Mouse (Mus musculus): ENCODE results near the gene Timp2. TPM values are rescaled to one million over a fixed set of nuclear protein-coding genes. Genes with fewer than 3 reads are reported as not detected.
A peak's percentile ranks its signal among the peaks of the same experiment; 100 is the strongest.

The Timp2 gene
- polyA plus RNA-seq, 1 experiment from 2014 or later: 81.8 TPM

DNA sequence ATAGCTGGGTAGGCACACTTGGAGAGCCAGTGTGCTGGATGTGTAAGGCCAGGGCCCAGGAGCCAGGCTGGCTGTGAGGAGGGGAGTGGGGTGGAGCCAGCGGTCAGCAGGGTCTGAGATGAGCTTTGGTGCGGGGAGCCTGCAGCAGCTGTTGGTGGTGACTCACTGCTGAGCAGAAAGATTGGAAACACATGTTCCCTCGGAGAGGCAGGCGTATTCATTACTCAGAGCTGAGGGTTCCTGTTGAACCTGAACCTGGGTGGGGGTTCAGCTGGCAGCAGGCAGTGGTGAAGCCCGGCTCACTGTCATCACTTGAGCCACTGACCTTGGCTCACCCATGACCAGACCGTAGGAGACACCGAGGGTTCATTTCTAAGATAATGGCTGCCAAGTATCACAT lies 9.6 kb upstream of the Timp2 start:
- H3K9ac ChIP-seq (replicated peaks; ENCODE audit: low read length): no peak overlapping the region
- no peaks in the 10 kb centered on the region for H3K27me3 ChIP-seq (ENCODE audit: control insufficient read depth, insufficient read depth, low read length)
- WGBS: 90% methylated on average over 7 of the region's 7 CpGs
- H3K4me2 ChIP-seq (ENCODE audit: low read length): no peak overlapping the region
- no peaks in the 10 kb centered on the region for H3K4me1 ChIP-seq (ENCODE audit: control insufficient read depth, insufficient read depth, low read length)
- H3K4me3 ChIP-seq (replicated peaks; ENCODE audit: low read depth, low read length): no peak overlapping the region
- no peaks in the 10 kb centered on the region for H3K36me3 ChIP-seq (ENCODE audit: control insufficient read depth, insufficient read depth, low read length)
- no peak overlapping the region for H3K27ac ChIP-seq (replicated peaks; ENCODE audit: low read depth, low read length)
- no peak for DNase-seq
- ATAC-seq (ENCODE audit: low FRiP score, low TSS enrichment): no peak
- H3K9me3 ChIP-seq (ENCODE audit: control insufficient read depth, low read length): no peaks in the 10 kb centered on the region

DNA sequence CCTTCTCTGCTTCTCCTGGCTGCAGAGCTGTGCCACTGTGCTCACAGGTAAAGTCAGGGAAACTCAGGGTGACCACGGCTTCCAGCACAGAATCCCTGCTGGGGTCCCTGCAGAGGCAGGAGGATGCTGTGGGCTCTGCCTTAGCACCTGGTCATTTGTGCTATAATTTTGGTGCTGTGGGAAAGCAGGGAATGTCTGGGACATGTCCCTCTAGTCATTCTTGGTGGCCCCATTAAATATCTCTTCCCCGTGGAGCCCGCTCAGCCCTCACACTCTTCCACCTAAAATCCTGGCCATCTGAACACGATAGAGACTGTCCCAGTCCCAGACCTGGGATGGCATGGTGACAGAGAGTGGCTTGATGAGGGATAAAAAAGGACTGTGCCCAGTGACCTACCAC lies 8.5 kb upstream of the Timp2 start:
- Histone ChIP-seq H3K9ac (replicated peaks; ENCODE audit: low read length) (no peak overlapping the region), H3K9me3 (ENCODE audit: control insufficient read depth, low read length) (no peaks in the 10 kb centered on the region), H3K27me3 (ENCODE audit: control insufficient read depth, insufficient read depth, low read length) (no peaks in the 10 kb centered on the region), H3K27ac (replicated peaks; ENCODE audit: low read depth, low read length) (no peak overlapping the region), H3K36me3 (ENCODE audit: control insufficient read depth, insufficient read depth, low read length) (no peaks in the 10 kb centered on the region), H3K4me2 (ENCODE audit: low read length) (no peak overlapping the region), H3K4me1 (ENCODE audit: control insufficient read depth, insufficient read depth, low read length) (no peaks in the 10 kb centered on the region), H3K4me3 (replicated peaks; ENCODE audit: low read depth, low read length) (no peak overlapping the region)
- ATAC-seq (ENCODE audit: low FRiP score, low TSS enrichment) (no peak), DNase-seq (no peak)
- 88% methylated on average over 4 of the region's 4 CpGs for WGBS

DNA sequence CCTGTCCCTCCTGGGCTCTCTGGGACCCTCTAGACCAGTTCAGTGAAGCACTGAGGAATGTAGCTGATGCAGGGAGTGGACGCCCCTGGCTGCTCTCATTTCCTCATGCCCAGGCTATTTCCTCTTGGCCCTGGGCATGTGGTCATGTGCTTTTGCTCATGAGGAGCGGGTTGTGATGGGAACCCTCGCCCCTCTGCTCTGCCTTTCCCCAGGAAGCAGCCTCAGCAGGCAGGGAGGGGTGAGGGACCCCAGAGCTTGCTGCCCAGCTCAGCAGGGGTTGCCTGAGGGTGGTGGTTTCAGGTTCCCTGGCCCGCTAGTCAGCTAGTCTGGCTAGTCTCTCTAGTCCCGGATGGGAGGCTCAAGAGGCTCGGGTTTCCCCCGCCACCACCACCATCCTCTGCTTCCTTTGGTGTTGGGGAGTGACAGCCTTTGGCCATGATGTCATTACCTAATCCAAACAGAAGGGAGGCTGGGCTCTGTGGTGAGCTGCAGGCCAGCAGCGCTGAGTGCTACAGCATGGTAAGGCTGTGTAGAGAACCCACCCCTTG lies 7.5 kb upstream of the Timp2 start:
- no peak for ATAC-seq (ENCODE audit: low FRiP score, low TSS enrichment)
- 11% methylated on average over 8 of the region's 8 CpGs for WGBS
- no peak overlapping the region for H3K4me2 ChIP-seq (ENCODE audit: low read length)

DNA sequence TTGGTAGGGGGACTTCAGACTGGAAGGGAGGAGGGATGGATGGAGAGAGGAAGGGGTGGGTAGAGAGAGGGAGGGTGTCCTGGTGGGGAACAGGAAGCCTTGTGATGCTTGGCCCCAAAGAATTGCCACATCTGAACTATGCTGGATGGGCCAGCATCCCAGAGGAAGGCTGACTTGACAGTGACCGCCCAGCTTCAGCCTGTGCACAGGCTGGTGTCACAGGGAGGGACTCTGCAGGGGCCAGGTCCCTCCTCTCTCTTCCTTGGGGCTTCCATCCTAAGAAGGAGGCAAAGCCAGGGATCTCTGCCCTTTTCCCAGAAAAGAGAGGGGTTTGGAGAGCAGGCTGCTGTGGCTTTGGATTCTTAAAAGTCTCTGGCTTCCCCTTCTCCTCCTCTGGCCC lies 7.0 kb upstream of the Timp2 start:
- ATAC-seq (ENCODE audit: low FRiP score, low TSS enrichment): no peak

More for the DNA sequence above, 7.5 kb upstream of the Timp2 start:
- peak; percentile 39 for DNase-seq
- H3K9me3 ChIP-seq (ENCODE audit: control insufficient read depth, low read length): no peaks in the 10 kb centered on the region
- no peaks in the 10 kb centered on the region for H3K27me3 ChIP-seq (ENCODE audit: control insufficient read depth, insufficient read depth, low read length)
- H3K4me1 ChIP-seq (ENCODE audit: control insufficient read depth, insufficient read depth, low read length): no peaks in the 10 kb centered on the region
- H3K9ac ChIP-seq (replicated peaks; ENCODE audit: low read length): peak overlapping the region; percentile 36; the same call in 1 of the 2 replicates
- no peak overlapping the region for H3K4me3 ChIP-seq (replicated peaks; ENCODE audit: low read depth, low read length)
- H3K36me3 ChIP-seq (ENCODE audit: control insufficient read depth, insufficient read depth, low read length): no peaks in the 10 kb centered on the region
- H3K27ac ChIP-seq (replicated peaks; ENCODE audit: low read depth, low read length): no peak overlapping the region

DNA sequence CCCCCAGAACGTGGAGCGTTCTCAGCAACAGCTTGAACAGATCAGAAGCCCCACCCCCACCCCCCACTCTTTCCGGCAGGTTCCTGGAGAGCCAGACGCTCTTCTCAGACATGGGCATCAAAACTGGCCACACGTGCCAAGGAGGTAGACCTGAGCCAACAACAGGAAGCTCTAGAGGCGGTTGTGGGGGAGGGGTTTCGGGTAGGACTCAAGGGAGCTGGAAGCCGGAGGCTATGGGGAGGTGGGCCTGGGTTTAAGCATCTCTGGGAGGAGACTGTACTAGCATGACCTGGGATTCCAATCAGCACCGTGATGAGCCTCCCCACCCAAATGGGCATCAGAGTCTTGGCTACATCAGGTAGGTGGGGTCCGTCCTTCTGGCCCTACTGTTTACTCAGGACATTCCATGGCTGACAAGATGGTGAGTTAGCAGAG lies 5.4 kb upstream of the Timp2 start:
- no peak for DNase-seq
- Histone ChIP-seq H3K9me3 (ENCODE audit: control insufficient read depth, low read length) (no peaks in the 10 kb centered on the region), H3K9ac (replicated peaks; ENCODE audit: low read length) (no peak overlapping the region), H3K27ac (replicated peaks; ENCODE audit: low read depth, low read length) (no peak overlapping the region), H3K36me3 (ENCODE audit: control insufficient read depth, insufficient read depth, low read length) (no peaks in the 10 kb centered on the region), H3K27me3 (ENCODE audit: control insufficient read depth, insufficient read depth, low read length) (no peaks in the 10 kb centered on the region), H3K4me2 (ENCODE audit: low read length) (no peak overlapping the region), H3K4me1 (ENCODE audit: control insufficient read depth, insufficient read depth, low read length) (no peaks in the 10 kb centered on the region), H3K4me3 (replicated peaks; ENCODE audit: low read depth, low read length) (no peak overlapping the region)
- no peak for ATAC-seq (ENCODE audit: low FRiP score, low TSS enrichment)
- 81% methylated on average over 10 of the region's 10 CpGs for WGBS

More for the DNA sequence above, 7.0 kb upstream of the Timp2 start:
- no peak overlapping the region for H3K4me3 ChIP-seq (replicated peaks; ENCODE audit: low read depth, low read length)
- H3K4me1 ChIP-seq (ENCODE audit: control insufficient read depth, insufficient read depth, low read length): no peaks in the 10 kb centered on the region
- no peaks in the 10 kb centered on the region for H3K9me3 ChIP-seq (ENCODE audit: control insufficient read depth, low read length)
- no peaks in the 10 kb centered on the region for H3K27me3 ChIP-seq (ENCODE audit: control insufficient read depth, insufficient read depth, low read length)
- 67% methylated on average over 1 of the region's 1 CpGs for WGBS
- no peak overlapping the region for H3K4me2 ChIP-seq (ENCODE audit: low read length)
- H3K9ac ChIP-seq (replicated peaks; ENCODE audit: low read length): no peak overlapping the region
- H3K27ac ChIP-seq (replicated peaks; ENCODE audit: low read depth, low read length): no peak overlapping the region
- no peak for DNase-seq
- H3K36me3 ChIP-seq (ENCODE audit: control insufficient read depth, insufficient read depth, low read length): no peaks in the 10 kb centered on the region

DNA sequence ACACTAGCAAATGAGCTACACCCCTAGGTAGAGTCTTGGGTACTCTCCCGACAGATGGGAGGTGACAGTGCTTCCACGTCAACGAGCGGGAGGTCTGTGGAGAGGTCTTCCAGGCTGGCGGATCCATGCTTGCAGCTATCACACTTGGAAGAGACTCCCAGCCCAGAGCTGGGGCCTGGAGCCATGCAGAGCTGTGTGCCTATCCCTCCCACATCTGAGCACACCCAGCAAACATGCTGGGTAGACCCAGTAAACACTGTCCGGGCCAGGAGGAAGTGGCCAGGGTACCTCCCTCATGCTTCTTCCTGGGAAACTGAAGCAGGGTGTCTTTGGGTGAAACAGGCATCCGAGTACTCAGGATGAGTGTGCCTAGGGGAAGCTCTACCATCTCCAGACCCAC lies 5.0 kb upstream of the Timp2 start:
- no peaks in the 10 kb centered on the region for H3K9me3 ChIP-seq (ENCODE audit: control insufficient read depth, low read length)
- 86% methylated on average over 7 of the region's 7 CpGs for WGBS
- H3K4me2 ChIP-seq (ENCODE audit: low read length): no peak overlapping the region
- H3K4me3 ChIP-seq (replicated peaks; ENCODE audit: low read depth, low read length): no peak overlapping the region
- no peak for DNase-seq
- H3K27me3 ChIP-seq (ENCODE audit: control insufficient read depth, insufficient read depth, low read length): no peaks in the 10 kb centered on the region
- no peaks in the 10 kb centered on the region for H3K36me3 ChIP-seq (ENCODE audit: control insufficient read depth, insufficient read depth, low read length)
- ATAC-seq (ENCODE audit: low FRiP score, low TSS enrichment): no peak
- H3K27ac ChIP-seq (replicated peaks; ENCODE audit: low read depth, low read length): no peak overlapping the region
- no peak overlapping the region for H3K9ac ChIP-seq (replicated peaks; ENCODE audit: low read length)
- 0 out of 2 replicates have a peak, but pooled peaks cover 2% of the 10 kb centered on the region for H3K4me1 ChIP-seq (ENCODE audit: control insufficient read depth, insufficient read depth, low read length)

DNA sequence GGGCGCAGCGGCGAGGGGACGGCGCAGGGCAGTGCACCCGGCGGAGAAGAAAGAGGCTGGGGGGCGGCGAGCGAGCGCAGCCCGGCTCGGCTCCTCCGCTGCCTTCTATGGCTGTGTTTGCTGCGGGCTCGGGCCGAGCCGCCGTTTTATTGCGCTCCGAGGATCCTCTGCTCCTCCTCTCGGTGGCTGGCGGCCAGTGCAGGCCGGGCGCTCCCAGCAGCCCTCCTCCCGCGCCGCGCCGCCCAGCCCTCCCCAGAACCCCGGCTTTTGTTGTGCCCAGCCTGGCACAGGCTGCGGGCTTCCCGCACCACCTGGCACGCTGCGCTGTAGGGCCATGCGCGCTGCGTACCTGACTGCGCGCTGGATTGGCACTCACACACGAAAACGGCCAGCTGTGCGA lies 335 bp downstream of the Timp2 start:
- no peaks in the 10 kb centered on the region for H3K9me3 ChIP-seq (ENCODE audit: control insufficient read depth, low read length)
- peaks cover 18% of the 10 kb centered on the region for H3K4me1 ChIP-seq (ENCODE audit: control insufficient read depth, insufficient read depth, low read length)
- peak overlapping the region; percentile 96 for H3K9ac ChIP-seq (replicated peaks; ENCODE audit: low read length)
- no peaks in the 10 kb centered on the region for H3K27me3 ChIP-seq (ENCODE audit: control insufficient read depth, insufficient read depth, low read length)
- peak overlapping the region; percentile 69 for H3K4me2 ChIP-seq (ENCODE audit: low read length)
- ATAC-seq (ENCODE audit: low FRiP score, low TSS enrichment): peak; percentile 94
- H3K36me3 ChIP-seq (ENCODE audit: control insufficient read depth, insufficient read depth, low read length): no peaks in the 10 kb centered on the region
- peak overlapping the region; percentile 91 for H3K27ac ChIP-seq (replicated peaks; ENCODE audit: low read depth, low read length)
- peak overlapping the region; percentile 76 for H3K4me3 ChIP-seq (replicated peaks; ENCODE audit: low read depth, low read length)
- WGBS: under 1% methylated on average over 33 of the region's 43 CpGs
- DNase-seq: peak; percentile 94

DNA sequence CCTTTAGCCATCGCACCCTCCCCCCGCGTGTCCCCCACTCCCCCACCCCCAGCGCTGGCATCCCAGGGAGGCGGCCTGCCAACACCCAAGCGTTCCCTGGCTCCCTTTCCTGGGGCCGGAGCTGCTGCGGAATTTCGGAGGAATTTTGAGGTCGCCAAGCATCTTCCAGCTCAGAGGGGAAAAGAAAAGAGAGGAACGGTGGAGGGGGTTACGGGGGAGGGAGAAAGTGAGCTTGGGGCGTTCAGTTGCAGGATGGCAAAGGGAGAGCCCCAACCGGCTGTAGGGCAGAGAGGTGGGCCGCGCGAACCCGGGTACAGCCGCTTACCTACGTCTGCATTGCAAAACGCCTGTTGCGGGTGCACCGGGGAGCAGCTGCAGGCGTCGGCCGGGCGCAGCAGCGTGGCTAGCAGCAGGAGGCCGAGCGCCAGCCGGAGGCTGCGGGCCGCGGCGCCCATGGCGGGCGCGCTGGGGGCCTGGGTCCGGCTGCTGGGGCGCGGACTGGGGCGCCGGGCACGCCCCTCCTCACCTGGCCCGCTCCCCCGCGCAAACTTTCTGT lies 826 bp downstream of the Timp2 start:
- Histone ChIP-seq H3K4me1 (ENCODE audit: control insufficient read depth, insufficient read depth, low read length) (peaks cover 18% of the 10 kb centered on the region), H3K27ac (replicated peaks; ENCODE audit: low read depth, low read length) (peak overlapping the region; percentile 91), H3K27me3 (ENCODE audit: control insufficient read depth, insufficient read depth, low read length) (no peaks in the 10 kb centered on the region), H3K4me2 (ENCODE audit: low read length) (peak overlapping the region; percentile 69), H3K36me3 (ENCODE audit: control insufficient read depth, insufficient read depth, low read length) (no peaks in the 10 kb centered on the region), H3K4me3 (replicated peaks; ENCODE audit: low read depth, low read length) (peak overlapping the region; percentile 76), H3K9me3 (ENCODE audit: control insufficient read depth, low read length) (no peaks in the 10 kb centered on the region), H3K9ac (replicated peaks; ENCODE audit: low read length) (peak overlapping the region; percentile 96)
- WGBS: under 1% methylated on average over 40 of the region's 47 CpGs
- peak; percentile 70 for DNase-seq
- no peak; the same call in none of the 2 replicates for ATAC-seq (ENCODE audit: low FRiP score, low TSS enrichment)

DNA sequence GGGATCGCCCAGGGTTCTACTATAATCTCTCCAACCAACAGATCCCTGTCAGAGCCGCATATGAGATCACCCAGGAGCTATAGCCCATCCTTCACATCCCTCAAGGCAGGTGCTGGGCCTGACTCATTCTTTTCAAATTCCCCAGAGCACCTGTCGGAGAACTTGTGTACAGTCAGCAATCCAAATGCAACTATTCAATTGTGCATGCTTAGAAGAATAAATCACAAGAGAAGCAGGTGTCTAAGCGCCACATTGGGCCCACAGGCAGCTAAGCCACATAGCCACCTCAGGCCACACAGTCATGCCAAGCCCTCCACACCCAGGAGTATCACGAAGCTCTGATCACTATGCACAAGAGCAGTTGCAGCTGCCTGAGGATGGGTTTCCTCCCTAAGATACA lies 6.0 kb downstream of the Timp2 start:
- Histone ChIP-seq H3K4me2 (ENCODE audit: low read length) (no peak overlapping the region), H3K9ac (replicated peaks; ENCODE audit: low read length) (no peak overlapping the region), H3K36me3 (ENCODE audit: control insufficient read depth, insufficient read depth, low read length) (no peaks in the 10 kb centered on the region), H3K4me1 (ENCODE audit: control insufficient read depth, insufficient read depth, low read length) (peaks cover 14% of the 10 kb centered on the region), H3K27ac (replicated peaks; ENCODE audit: low read depth, low read length) (no peak overlapping the region), H3K9me3 (ENCODE audit: control insufficient read depth, low read length) (no peaks in the 10 kb centered on the region), H3K4me3 (replicated peaks; ENCODE audit: low read depth, low read length) (no peak overlapping the region), H3K27me3 (ENCODE audit: control insufficient read depth, insufficient read depth, low read length) (no peaks in the 10 kb centered on the region)
- DNase-seq (no peak), ATAC-seq (ENCODE audit: low FRiP score, low TSS enrichment) (no peak)
- WGBS: 90% methylated on average over 5 of the region's 5 CpGs

All from midbrain, embryonic 14.5 days (tissue).